Mouse (Mus musculus) mesoderm, embryonic 11.5 days (tissue): ENCODE measurements at regions not wholly inside any gene's neighbourhood (a gene's known extent, or its start where the extent isn't known, plus 50 kb on each side); places are given as distances from the start of the nearest gene placed in this dataset.

Source experiments
- DNase-seq: peaks from one replicate; pipeline ENCODE4 v3.0.0-alpha.2; 2012; ENCODE audit warnings: low read depth, low spot score

DNA sequence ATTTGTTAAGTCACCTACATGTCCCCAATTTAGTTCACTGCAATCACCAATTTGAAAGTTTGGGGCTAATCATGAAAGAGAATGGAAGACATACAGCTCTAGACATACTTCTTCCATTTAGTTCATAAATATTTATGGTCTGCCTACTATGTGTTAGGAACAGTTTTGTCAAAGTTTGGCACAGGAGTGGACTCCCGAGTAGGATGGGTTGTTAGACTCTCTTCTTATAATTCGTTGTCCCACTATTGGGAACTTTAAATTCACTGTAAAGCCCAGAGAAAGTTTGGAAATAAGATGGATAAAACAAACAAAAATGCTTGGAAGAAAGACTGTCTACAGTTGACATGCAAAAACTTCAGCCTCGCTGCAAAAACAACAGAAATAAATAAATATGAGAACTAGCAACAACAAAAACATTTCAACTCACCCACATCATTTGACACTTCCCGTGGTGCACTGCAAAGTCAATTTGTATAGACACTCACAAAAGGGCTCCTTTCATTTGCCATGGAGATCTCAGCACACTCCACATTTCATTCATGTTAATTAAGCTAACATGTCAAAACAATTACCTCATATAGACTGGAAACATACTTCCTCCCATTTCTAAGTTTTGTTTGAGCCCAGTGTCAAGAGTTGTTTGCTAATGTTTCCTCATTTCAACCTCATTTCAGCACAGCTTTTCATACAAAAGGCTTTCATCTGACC lies 570.2 kb upstream of the Kirrel3 start:
- DNase-seq: no peak

DNA sequence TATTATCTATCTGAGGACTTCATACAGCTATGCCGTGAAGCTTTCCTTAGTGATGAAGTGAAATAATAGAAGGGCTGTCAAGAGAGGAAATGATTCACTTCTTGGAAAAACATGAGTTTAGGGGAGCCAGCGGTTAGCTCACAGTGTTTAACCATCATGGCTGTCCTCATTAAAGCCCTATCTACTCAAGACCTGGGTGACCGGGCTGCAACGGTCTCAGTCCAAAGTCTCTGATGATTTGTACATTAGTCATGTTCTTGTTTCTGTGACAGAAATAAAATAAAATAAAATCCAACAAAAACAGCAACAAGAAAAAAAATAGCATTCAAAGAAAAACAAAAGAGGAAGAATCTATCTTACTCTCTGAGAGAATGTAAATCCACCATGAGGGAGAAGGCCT lies 555.4 kb upstream of the Kirrel3 start:
- no peak for DNase-seq

DNA sequence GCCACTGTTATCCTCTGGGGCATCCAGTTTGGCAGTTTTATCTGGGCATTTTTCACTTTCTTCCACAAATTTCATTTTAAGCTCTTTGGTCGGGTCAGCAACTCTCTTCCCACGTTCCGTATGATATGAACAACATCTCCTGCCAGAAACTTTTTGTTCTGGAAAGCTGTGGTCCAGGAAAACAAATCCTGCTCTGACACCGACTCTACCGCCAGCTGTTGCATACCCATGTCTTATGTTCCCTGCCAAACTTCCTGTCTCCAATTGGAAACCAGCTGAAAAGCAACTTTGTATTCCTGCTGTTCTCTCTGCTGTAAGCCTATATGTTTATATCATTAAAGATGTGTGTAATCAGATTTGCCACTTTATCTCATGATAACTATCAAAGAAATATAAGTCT lies 551.6 kb upstream of the Kirrel3 start:
- no peak for DNase-seq

DNA sequence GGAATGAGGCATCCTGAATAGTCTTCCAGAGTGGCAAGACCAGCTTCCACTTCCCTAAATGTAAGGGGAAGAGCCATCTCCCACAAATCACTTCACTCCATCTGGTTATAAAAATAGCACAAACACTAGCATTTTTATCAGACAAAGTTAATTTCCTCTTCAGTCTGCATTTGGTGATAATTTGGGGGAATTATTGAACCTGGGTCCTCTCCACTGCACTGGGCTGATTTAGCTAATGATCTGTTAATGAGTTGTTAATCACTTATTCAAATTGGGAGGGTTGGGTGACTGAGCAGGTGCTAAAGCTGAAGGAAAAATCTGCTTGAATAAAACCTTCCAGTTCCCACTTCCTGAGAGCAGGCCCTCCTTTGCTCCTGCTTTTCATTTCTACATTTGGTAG lies 531.4 kb upstream of the Kirrel3 start:
- no peak for DNase-seq
